Mouse (Mus musculus): ENCODE data around the gene Gas1.

- TF ChIP-seq POLR2A (IDR thresholded peaks at IDR 0.05; ENCODE audit: borderline replicate concordance, extremely low read depth, low read depth, low read length) (no peak), CTCF (IDR thresholded peaks at IDR 0.05; ENCODE audit: insufficient read depth, low read length) (no peak)
Observed at GRCm38 (mm10) chr13:60213896-60214295, 36.7 kb upstream of the Gas1 start.
